Mouse (Mus musculus) lung, adult 18-20 months (tissue): ENCODE results near the gene Ralgapa2.

Experiments
- DNase-seq, 2 experiments: peaks; one replicate each; pipeline ENCODE4 v3.0.0; 2022; ENCODE audit warnings: mixed read lengths in 2 of 2

Ralgapa2 gene

DNA sequence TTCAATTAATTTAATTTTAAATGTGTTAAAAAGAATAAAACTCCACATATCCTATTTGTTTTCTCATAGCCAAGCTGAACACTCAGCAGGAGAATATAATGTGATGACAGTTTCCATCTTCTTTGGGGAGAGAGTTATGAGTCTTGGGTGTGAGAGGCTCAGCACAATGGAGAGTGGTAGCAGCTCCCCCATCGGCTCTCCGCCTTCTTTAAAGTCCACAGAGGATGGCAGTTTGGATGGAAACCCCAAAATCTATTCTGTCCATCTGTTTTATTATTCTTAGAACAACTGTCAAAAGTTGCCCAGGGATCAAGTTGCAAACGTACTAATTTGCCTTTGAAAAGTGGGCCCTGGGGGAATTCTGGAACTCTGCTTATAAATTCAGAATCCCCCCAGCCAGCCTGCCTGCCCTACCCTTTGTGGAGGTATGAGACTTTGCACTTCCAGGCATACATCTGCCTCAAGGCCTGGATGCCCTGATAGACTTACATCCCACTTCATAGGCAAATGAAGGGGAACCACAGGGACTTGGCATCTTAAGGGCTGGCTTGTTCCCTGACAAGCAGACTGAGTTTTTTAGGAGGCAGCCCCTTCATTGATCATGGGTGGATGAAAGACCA, 212.2 kb downstream of the Ralgapa2 start:
- no peak for DNase-seq

DNA sequence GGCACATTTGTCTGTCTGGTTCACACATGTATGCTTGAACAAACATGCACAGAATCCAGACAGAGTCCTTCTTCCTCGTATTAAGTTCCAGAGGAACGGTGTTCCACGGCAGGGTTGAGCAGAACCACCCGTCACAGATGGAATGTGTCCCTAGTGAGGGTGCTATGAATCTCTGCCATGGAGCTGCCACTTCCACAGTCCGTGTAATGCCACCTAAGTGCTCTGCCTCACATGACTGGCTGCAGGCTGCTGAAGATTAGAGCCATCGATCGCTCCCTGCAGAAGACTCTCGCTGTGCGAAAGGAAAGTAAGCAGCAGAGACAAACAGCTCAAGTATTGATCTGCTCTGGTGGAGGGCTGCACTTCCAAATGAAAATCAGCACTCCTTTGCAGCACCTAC, 218.6 kb downstream of the Ralgapa2 start:
- DNase-seq, result no peak

DNA sequence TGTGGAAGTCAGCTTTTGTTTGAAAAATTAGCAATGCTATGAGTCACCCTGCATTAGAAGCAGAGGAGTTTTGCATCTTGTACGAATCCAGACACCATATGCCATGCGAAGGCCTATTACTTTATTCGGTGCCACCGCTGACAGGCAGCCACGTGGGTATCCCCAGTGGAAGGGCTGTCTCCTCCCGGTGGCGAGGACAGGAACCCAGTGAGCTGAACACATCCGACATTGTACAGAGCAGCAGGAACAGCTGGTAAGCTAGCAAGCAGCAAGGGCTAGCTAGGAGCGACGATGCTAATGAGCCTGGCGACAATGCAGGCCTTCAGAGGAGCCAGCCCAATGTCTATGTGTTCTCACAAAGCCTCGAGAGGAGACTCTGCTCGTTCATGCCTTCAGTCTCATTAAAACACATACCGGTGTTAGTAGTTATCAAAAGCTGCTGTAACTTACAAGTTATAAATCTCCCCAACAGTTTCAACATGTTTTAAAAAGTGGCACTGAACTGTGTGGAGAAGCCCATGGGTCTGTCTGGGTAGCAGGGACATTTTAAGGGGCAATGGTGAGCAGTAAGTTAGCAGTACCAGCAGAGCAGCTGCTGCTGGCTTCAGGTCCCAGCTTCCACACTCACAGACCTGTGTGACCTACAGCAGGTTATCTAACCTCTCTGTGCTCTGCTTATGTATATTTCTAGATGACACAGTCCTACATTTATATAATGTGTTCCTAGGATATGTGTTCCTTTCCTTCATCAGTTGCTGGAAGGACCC, 221.1 kb downstream of the Ralgapa2 start:
- no peak for DNase-seq

DNA sequence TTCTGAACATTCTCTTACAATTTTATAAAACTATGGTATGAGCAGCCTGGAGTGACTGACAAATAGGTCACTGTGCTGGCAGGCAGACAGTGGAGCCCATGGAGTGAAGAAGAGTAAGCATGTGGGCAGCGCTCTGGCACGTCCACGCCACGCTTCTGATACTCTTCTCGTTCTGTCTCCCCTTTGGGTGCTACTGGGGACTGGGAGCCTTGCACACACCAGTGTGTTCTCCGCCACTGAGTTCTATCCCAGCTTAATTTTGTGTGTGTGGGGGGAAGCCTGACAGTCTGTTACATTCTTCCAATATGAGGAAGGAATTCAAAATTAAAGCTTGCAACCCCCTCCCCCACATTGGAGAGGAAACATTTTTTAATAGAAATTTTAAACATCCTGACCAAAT, 221.8 kb downstream of the Ralgapa2 start:
- DNase-seq, result no peak

DNA sequence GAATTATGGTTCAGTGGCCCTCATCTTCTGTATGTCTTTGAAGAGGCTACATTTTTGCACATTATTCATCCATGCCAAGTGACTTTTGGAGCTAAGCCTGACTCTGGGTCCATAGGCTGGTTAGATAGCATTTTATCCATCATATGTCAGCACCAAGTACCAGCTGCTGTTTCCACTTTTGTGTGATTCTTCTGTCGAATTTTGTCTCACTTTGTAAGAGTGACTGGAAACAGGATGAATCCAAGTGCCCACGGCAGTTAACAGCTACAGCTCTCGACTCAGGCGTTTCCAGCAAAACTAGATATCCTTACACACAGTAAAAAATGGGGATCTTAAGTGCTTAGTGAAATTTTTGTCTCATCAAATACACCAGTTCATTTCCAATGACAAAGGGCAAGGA, 222.8 kb downstream of the Ralgapa2 start:
- no peak for DNase-seq

DNA sequence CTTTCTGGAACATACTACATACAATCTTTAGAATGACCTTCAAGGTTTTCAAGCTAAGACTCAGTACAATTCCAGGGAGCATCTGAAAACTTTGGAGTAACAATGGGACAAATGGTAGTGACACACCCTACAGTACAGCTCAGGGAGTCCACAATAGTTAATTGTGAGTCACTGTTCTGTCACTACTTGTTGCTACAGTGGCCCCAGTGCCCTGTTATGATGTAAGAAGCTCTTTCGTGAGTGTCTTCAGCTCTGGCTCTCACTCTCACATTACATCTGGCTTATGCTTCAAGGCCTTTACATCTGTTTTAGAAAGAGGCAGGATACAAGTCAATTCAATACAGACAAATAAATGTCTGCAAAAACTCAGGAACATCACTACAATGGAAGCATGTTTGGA, 223.8 kb downstream of the Ralgapa2 start:
- no peak for DNase-seq

DNA sequence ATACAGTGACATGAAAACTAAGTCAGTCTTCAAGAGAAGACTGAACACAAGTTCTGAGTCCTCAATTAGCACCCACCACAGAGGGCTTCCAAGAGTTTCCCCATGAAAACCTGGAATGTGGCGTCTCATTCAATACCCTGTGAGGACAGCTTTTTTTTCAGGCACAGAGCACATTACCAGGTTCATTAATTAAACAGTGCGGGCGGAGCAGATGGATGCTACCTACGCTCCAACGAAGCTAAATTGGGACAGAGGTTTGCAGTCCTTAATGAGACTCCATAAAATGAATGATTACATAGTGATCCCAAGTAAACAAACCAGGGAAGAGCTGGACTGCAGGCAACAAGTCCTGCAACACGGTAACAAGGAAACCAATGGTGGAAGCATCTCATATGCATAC, 224.6 kb downstream of the Ralgapa2 start:
- no peak for DNase-seq

DNA sequence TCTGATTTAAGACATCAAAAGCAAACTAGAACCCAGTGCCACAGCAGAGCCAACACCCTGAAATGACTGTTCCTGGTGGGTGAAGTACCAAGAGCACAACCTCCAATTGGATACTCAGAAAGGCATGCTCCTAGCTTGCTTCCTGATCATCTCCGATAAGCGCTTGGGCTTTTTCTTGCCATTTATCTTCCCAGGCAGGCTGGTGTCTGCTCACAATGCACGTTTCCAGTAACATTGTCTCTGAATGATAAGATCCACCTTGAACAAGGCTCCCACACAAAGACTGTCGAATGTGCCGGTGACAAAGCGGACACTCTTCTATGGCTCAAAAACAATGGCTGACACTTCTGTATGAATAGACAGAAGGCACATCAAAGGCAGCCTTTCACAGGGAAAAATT, 230.8 kb downstream of the Ralgapa2 start:
- no peak for DNase-seq

DNA sequence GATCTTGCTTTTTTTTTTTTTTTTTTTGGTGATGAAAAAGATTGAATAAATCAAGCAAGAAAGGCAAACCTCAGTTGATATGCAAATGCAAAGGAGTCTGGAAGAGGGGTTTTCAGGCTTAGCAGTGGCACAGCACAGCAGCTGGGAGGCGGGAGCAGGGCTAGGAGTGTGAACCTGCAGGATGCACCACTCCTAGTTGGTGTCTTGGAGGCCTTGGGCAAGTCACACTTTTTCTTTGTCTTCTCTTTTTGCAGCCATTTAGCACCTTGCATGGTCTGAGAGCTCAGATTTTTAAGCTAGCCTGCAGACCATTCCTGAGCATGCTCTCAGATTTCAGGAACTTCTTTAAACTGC, 231.2 kb downstream of the Ralgapa2 start:
- no peak for DNase-seq

DNA sequence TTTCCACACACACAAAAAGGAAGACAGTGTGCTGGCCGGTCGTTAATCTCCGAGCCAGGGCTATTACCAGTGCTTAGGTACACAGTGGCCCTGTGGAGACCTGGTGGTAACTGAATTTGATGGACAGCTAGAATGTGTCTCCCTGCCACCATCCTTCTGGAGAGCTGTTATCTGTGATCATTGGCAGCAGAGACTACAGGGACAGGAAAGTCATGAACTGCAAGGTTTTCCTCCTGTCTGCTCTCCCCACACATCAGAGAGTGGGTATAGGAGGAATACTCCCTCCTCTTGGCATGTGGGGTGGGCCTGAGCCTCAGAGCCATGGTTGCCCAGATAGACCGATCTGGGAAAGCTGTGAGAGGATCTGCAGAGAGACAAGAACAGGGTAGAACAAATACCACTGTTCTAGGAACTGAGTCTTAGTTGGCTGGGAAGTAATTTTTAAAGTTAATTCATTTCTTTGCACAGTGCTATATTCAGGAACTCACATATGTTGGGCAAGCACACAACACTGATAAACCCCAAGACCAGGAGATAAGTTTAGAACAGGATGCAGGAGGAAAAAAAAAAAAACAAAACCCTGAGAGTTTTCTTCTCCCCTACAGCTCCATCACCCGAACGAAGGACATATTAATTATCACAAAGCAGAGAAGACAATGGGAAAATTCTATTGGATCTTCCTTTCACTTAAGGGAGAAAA, 231.8 kb downstream of the Ralgapa2 start:
- no peak for DNase-seq

DNA sequence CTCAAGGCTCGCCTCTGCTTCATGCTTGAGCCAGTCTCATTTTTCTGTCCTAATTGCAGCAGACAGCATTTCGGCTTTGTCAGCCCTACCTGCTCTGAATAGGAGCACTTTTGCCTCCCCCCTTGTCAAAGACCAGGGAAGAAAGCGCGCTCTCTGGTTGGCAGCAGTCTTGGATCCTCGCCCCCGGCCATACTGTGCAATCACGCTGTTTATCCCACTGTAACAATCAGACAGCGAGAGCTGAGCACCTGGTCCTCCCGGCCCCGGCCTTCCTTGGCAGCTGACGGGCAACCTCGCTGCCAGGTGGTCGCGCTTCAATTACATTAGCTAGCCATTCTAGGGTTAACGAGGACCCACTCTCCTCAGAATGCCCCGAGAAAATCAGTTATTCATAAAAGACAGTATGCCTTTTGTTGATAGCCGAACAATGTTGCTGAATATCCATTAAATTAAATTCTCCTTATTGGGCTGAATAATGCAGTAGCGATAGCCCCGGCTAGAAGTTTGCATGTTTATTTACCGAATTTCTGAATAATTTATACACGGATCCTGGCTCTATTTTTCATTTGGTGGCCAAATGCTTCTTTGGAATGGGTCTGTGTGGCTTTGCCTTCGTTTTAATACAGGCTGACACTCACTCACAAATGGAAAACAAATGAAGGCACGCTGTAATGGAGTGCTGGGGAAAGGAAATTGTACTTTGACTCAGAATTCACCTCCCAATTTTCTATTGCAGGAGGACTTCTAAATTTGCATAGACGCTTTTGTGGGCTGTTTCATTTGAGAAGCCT, 232.5 kb downstream of the Ralgapa2 start:
- DNase-seq, result no peak

DNA sequence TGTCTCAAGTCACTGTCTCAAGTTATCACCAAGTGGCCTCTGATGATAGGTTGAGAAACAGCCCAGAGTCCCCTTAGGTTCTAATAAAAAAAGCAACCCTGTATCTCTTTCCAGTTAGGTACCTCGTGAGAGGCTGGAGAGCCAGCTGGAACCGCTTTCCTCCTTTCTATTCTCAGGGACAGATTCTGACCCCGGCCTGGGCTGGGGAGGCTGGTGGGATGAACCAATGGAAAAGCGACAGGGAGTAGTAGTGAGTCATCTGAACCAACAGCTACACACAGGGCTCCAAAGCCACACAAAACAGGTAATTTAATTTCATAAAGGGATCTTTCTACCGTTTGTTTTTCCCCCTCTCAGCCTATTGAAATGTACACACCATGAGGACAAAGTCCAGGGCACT, 233.8 kb downstream of the Ralgapa2 start:
- no peak for DNase-seq

DNA sequence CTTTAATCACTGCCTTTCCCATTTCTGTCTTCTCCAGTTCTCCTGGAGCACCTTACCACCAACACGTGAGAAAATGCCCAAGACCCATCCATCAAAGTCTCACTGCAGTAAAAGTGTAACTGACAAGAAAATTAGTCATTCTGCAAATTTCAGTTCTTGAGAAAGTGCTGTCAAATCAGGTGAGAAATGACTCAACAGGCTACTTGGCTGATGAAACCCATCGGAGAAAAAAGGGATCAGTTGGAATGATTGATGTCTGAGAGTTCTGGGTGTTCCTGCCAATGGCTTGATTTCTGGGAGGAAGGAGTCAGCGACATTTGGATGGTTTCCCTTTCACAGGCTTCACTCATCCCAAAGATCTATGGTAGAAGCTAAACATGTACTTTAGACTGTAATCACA, 245.6 kb downstream of the Ralgapa2 start:
- no peak for DNase-seq

DNA sequence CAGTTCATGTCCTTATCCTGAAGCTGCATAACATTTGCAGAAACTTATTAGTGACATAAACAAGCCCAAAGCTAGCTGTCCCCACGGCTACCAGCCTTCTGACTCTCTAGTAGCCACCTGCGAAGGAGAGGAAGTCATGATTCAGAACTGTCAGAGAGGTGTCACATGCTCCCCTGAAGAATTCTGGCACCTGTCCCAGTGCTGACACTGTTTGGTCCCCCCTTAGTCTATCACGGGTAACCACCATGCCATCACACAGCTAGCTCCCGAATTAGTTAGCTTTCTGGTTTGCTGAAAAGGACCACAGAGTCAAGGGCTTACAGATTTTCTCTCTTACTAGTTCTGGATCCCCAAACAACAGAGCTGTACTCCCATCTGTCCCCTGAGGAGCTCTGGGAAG, 247.1 kb downstream of the Ralgapa2 start:
- DNase-seq, result peak in 1 of 2 experiments; percentile 10

DNA sequence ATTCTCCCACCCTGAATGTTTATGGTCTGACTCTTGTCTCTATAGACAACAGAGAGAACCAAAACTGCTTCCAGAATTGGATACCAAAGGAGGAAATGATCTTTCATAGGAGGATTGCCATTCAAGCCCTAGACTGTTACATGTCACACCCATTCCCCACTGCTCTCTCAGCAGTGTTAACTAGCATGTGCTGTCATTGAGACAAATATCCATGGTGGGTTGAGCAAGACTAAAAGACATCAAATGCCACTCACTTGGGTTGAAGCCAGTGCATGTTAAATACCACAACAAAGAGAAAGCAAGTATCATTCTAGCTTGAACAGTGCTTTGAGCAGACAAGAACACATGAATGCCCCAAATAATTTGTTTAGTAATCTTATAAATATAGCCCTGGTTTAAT, 249.2 kb downstream of the Ralgapa2 start:
- DNase-seq, result no peak

DNA sequence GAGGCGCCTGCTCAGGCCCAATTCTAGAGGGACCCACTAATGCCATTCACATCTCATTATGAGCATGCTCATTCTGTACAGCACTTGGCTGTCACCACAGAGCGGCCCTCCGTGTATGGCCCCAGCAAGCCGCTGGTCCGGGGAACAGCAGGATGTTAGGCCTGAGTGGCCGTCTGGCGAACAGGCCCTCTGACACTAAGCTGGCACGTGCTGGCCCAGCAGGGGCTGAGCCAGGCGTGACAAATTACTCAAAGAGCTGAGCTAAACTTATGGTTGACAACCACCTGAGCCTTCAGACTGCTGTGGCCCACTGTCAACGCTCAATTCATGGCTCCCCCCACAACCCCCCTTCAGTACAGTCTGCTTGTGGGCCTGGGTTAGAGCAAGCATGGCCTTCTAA, 249.9 kb downstream of the Ralgapa2 start:
- no peak for DNase-seq

DNA sequence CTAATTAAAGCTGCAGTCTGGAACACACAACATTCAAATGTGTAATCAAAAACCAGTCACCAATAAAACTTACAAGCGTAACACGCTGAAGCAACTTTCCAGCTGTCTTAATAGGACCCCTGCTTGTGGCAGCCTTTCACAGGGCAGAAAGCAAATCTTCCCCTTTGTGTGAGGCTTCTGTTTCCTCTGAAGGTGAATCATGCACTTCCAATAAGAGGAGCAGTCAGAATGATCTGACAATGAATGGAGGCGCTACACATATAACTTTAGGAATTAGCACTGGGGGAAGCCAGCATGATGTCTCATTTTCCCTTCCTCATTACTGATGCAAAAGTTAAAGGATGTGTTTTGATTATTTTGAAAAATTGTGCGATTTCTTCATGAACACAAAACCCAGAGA, 251.0 kb downstream of the Ralgapa2 start:
- no peak for DNase-seq

DNA sequence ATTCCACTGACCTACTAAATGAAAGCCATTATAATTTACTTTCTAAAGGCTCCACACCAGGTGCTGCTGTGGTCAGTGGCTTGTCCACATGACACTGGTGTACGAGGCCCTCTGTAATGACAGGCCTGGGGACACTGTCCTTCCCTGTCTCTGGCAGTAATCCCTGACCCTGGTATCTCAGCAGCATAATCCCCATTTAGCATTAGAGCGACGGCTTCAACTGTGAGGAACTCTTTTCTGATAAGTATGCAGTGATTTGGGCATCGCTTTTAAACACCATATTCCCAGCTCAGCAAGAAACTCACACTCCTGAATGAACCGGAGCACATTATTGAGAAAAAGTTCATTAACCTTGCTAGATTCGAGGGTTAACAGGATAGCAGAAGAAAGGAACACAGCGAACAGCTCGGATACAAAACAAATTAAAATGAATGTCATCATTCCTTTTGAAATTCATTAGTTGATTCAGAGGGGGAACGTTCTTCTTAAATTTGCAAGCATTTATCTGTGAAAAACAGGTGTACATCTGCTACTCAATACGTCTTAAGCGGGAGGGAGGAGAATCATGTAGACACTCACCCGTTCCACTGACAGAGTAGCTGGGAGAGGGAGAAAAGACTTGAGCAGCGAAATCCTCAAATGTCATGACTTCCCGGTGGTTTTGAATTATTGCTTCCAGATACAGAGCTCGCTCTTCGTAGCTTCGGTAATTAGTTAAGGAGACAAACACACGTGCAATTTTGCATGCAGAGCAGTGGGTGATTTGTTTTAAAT, 252.2 kb downstream of the Ralgapa2 start:
- DNase-seq, result no peak

DNA sequence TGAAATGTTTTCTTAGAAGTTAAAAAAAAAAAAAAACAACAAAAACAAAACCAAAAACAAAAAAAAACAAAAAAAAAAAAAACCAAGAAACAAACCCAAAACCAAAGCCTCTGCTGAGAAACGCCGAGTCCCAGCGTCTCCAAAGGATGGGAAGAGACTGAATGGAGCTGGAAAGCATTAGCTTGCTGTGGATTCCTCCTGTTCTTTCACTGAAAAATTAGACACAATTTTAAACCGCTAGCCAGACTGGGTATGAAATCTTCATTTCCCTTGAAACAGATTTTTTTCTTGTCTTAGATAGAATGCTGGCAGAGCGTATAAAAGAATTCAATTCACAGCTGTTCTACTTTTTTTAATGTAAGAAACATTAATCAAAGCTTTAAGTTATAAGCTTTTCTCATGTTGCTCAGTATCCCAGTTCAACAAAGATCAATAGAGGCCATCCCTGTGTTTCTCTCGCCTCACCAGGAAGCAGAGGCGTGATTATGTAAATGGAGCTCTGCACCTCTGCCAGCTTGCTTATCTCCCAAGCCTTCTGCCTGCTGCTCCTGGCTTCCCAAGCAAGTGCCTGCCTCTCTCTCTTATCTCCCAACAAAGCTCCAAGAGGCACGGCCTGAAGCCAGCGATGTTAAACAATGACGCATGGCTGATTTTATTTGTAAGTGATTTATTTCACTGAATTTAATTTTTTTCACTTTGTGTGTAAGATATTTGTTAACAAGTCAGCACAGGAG, 253.2 kb downstream of the Ralgapa2 start:
- DNase-seq, result peak in 1 of 2 experiments; percentile 5

DNA sequence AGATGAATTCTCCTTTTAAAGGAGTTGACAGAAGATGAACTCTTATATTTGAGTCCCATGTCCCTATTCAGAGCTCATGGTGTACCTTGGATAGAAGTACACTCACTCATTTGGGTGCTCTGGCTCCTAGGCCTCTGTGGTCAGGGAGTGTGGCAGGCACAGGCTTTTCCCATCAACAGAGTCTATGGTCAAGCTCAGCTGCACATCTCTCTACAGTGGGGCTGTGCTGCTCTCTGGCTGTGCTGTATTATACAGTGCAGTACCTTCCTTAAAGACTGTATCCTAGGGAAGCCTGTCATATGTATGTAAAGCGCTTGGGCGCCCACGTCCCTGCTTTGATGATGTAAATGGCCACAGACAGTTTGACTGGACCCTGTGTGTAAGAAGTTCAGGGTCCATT, 254.5 kb downstream of the Ralgapa2 start:
- no peak for DNase-seq

DNA sequence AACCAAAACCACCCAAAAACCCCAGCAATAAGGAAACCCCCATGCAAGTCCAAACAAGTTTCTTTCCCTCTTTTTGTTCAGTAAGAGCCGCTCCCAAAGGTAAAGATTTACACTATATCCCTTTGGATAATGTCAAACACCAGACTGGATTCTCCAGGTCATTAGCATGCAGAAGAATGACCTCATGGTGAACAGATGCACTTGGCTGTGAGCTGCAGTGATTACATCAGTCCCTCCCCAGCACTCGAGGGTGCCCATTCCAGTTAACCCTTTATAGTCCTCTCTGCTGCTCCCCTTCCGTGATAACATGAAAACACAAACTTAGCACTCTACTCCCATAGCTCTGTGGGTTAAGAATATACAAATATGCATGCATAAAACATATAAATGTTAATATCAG, 255.1 kb downstream of the Ralgapa2 start:
- peak in 1 of 2 experiments; percentile 3 for DNase-seq

DNA sequence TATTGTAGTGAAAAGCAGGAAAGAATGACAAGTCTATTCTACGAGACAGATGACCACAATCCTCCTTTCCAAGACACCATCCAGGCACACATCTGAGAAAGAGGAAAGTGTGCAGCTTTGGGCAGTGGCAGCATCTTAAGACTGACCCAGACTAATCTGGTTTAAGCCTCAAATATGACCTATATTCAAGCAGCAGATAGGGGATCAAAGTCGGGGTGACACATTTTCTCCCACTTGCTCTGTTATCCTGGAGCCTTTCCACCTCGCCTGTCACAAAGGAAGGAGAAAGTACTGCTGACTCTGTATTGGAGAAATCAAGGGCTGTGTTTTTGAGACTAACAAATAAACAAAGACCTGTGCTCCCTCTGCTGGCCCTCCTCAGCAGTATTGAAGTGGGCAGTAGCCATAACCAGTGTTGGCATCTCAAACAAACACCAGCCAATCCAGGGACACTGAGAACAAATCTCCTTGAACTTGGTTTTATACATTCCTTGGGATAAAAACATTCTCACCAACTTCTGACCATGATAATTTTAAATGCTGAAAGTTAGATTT, 255.7 kb downstream of the Ralgapa2 start:
- DNase-seq, result no peak
